In genomic region chr1:39251679-39252078, GRCm38 (mm10) we compare ENCODE assay signal across 15 mouse cellular contexts. TPM values are rescaled to one million over a fixed set of nuclear protein-coding genes. Genes with fewer than 3 reads are reported as not detected.
DNase-seq lines count a peak whose midpoint lies in the region; ATAC-seq lines count a peak whose summit lies in the region.
"Had no signal": no experiment of that assay in that cellular context is flagged by ENCODE, and none has a peak within 500 bp of the region (broad histone marks: within the 10 kb centered on the region; RNA-seq: fewer than 3 reads in every experiment).

No protein-coding gene starts in this region.

- H3K4me1 ChIP-seq in hindbrain, embryonic 16.5 days (ENCODE audit: control insufficient read depth, insufficient read depth, low read depth, low read length), result peaks cover 5% of the 10 kb centered on the region
- no peaks in the 10 kb centered on the region for H3K4me1 ChIP-seq in hindbrain, embryonic 12.5 days
- peaks cover 8% of the 10 kb centered on the region for H3K4me1 ChIP-seq in forebrain, embryonic 14.5 days (ENCODE audit: control insufficient read depth, insufficient read depth, low read length)
- H3K4me1 ChIP-seq: heart, embryonic 13.5 days; intestine, embryonic 15.5 days; limb, embryonic 12.5 days; lung, embryonic 15.5 days had no signal

- ATAC-seq in hindbrain, embryonic 16.5 days, result peak; percentile 80; the same call in 1 of the 2 replicates
- ATAC-seq in hindbrain, embryonic 12.5 days (ENCODE audit: low FRiP score), result no peak
- ATAC-seq in forebrain, embryonic 14.5 days, result peak; percentile 93
- ATAC-seq in erythroblast, adult 5-6 weeks (replicated peaks; ENCODE audit: low FRiP score, poor library complexity, severe bottlenecking), result no peak
- ATAC-seq: CD4-positive, CD25-positive, alpha-beta regulatory T cell, adult 4 months; intestine, embryonic 15.5 days had no signal

- no peak overlapping the region for H3K27ac ChIP-seq in hindbrain, embryonic 16.5 days (ENCODE audit: low read depth, low read length)
- H3K27ac ChIP-seq in hindbrain, embryonic 12.5 days, result no peak overlapping the region
- H3K27ac ChIP-seq in forebrain, embryonic 14.5 days (ENCODE audit: low read depth, low read length), result no peak overlapping the region
- H3K27ac ChIP-seq: heart, embryonic 13.5 days; intestine, embryonic 15.5 days; limb, embryonic 12.5 days; lung, embryonic 15.5 days; midbrain, embryonic 12.5 days had no signal

- DNase-seq in forebrain, embryonic 14.5 days (ENCODE audit: low spot score), result peak; percentile 91
- peak; percentile 51 to 85 for DNase-seq in layer of hippocampus, postnatal 14 days (ENCODE audit: low spot score in 2 of 2)
- peak; percentile 80 to 81 for DNase-seq in right cerebral cortex, adult 2 months (ENCODE audit: low spot score in 2 of 2)
- no peak for DNase-seq in spleen, adult 18-20 months
- DNase-seq in heart, adult 8-10 months (ENCODE audit: low spot score), result no peak

- H3K27me3 ChIP-seq in hindbrain, embryonic 16.5 days (replicated peaks; ENCODE audit: control insufficient read depth, insufficient read depth, low read length), result no peaks in the 10 kb centered on the region
- no peaks in the 10 kb centered on the region for H3K27me3 ChIP-seq in hindbrain, embryonic 12.5 days
- H3K27me3 ChIP-seq in forebrain, embryonic 14.5 days (replicated peaks; ENCODE audit: control insufficient read depth, insufficient read depth, low read length), result no peaks in the 10 kb centered on the region
- H3K27me3 ChIP-seq: intestine, embryonic 15.5 days; limb, embryonic 12.5 days; lung, embryonic 15.5 days; midbrain, embryonic 12.5 days had no signal

- H3K4me3 ChIP-seq in hindbrain, embryonic 16.5 days (ENCODE audit: low read length), result no peak overlapping the region
- H3K4me3 ChIP-seq in hindbrain, embryonic 12.5 days, result no peak overlapping the region
- H3K4me3 ChIP-seq in forebrain, embryonic 14.5 days (ENCODE audit: low read depth, low read length), result no peak overlapping the region
- H3K4me3 ChIP-seq: heart, embryonic 13.5 days; intestine, embryonic 15.5 days; limb, embryonic 12.5 days; lung, embryonic 15.5 days; midbrain, embryonic 12.5 days had no signal

- no peaks in the 10 kb centered on the region for H3K9me3 ChIP-seq in hindbrain, embryonic 16.5 days (ENCODE audit: control insufficient read depth, low read length)
- H3K9me3 ChIP-seq in hindbrain, embryonic 12.5 days (replicated peaks), result no peaks in the 10 kb centered on the region
- H3K9me3 ChIP-seq in forebrain, embryonic 14.5 days (replicated peaks; ENCODE audit: control insufficient read depth, low read length), result no peaks in the 10 kb centered on the region
- H3K9me3 ChIP-seq: heart, embryonic 13.5 days; intestine, embryonic 15.5 days; limb, embryonic 12.5 days; lung, embryonic 15.5 days; midbrain, embryonic 12.5 days had no signal

- H3K36me3 ChIP-seq in hindbrain, embryonic 16.5 days (ENCODE audit: control insufficient read depth, insufficient read depth, low read length), result no peaks in the 10 kb centered on the region
- H3K36me3 ChIP-seq in hindbrain, embryonic 12.5 days, result no peaks in the 10 kb centered on the region
- no peaks in the 10 kb centered on the region for H3K36me3 ChIP-seq in forebrain, embryonic 14.5 days (ENCODE audit: control insufficient read depth, insufficient read depth, low read length)
- H3K36me3 ChIP-seq: heart, embryonic 13.5 days; intestine, embryonic 15.5 days; limb, embryonic 12.5 days; lung, embryonic 15.5 days; midbrain, embryonic 12.5 days had no signal

- no peak overlapping the region for H3K9ac ChIP-seq in hindbrain, embryonic 16.5 days (ENCODE audit: low read depth, low read length)
- no peak overlapping the region for H3K9ac ChIP-seq in hindbrain, embryonic 12.5 days
- no peak overlapping the region for H3K9ac ChIP-seq in forebrain, embryonic 14.5 days (ENCODE audit: low read length)
- H3K9ac ChIP-seq: heart, embryonic 13.5 days; intestine, embryonic 15.5 days; limb, embryonic 12.5 days; lung, embryonic 15.5 days; midbrain, embryonic 12.5 days had no signal

- H3K4me2 ChIP-seq in hindbrain, embryonic 16.5 days (ENCODE audit: low read length), result no peak overlapping the region
- no peak overlapping the region for H3K4me2 ChIP-seq in hindbrain, embryonic 12.5 days (replicated peaks)
- no peak overlapping the region for H3K4me2 ChIP-seq in forebrain, embryonic 14.5 days (ENCODE audit: low read length)
- H3K4me2 ChIP-seq: heart, embryonic 13.5 days; intestine, embryonic 15.5 days; limb, embryonic 12.5 days; lung, embryonic 15.5 days; midbrain, embryonic 12.5 days had no signal

- WGBS in hindbrain, embryonic 16.5 days, result 37% methylated on average over 7 of the region's 7 CpGs
- 49% methylated on average over 7 of the region's 7 CpGs for WGBS in hindbrain, embryonic 12.5 days
- 7% methylated on average over 7 of the region's 7 CpGs for WGBS in forebrain, embryonic 14.5 days

RNA-seq across cellular contexts. Expression of gene Npas2, which starts 58.1 kb away (rescaled TPM):
- polyA plus RNA-seq in hindbrain, embryonic 16.5 days (2015; fragmentation: Nextera tagmentation; extraction: Ambion mirVana), result 1.2 and 1.3 TPM in 2 replicates
- 0.15 and 0.63 TPM in 2 replicates for polyA plus RNA-seq in hindbrain, embryonic 12.5 days (2016; fragmentation: Nextera tagmentation; extraction: Ambion mirVana)
- polyA plus RNA-seq in forebrain, embryonic 14.5 days (2014; fragmentation: Nextera tagmentation; extraction: Ambion mirVana), result 0.27 and 0.89 TPM in 2 replicates
- 10 to 100 TPM; 19.4 to 20.7 TPM for total RNA-seq in layer of hippocampus, postnatal 14 days (2021)
- not detected in 2 replicates for total RNA-seq in erythroblast, adult 5-6 weeks (2015; ENCODE audit: low replicate concordance)
- total RNA-seq in erythroblast, adult 5-6 weeks (2017; ENCODE audit: low replicate concordance), result 0.14 TPM in 1 of 2 replicates, not detected in the other
- 1 to 10 TPM in 3 of 4 experiments, under 1 TPM in 1; 0.92 to 1.9 (median 1.6) TPM for total RNA-seq in heart, adult 8-10 months (2022)
- total RNA-seq: common myeloid progenitor, adult 5-6 weeks had no signal
- polyA plus RNA-seq: midbrain, embryonic 12.5 days had no signal

Comparison
In these comparisons a context has a peak if more than half of its experiments do, and no peak if none do; other contexts are left out.
1. ATAC-seq: peak in hindbrain, embryonic 16.5 days (single experiment) and forebrain, embryonic 14.5 days (single experiment); none in hindbrain, embryonic 12.5 days (single experiment) and erythroblast, adult 5-6 weeks (single experiment).
2. DNase-seq: peak in forebrain, embryonic 14.5 days (single experiment), layer of hippocampus, postnatal 14 days (2 of 2) and right cerebral cortex, adult 2 months (2 of 2); none in spleen, adult 18-20 months (0 of 2) and heart, adult 8-10 months (single experiment).
3. RNA of gene Npas2, which starts 58.1 kb away (total RNA-seq): 19.4 to 20.7 TPM in layer of hippocampus, postnatal 14 days; 0.92 to 1.9 TPM in heart, adult 8-10 months and 0.14 TPM in erythroblast, adult 5-6 weeks; every median in the first group is over 4 times any median in the second.